Mouse (Mus musculus) lung, postnatal 0 days (tissue): ENCODE measurements around the gene Coro2a. TPM values are rescaled to one million over a fixed set of nuclear protein-coding genes. Genes with fewer than 3 reads are reported as not detected.
A peak's percentile ranks its signal among the peaks of the same experiment; 100 is the strongest.

ENCODE experiments used
- ATAC-seq: fragments of 200-750 bp; cut with Nextera tagmentation; 2 replicates; pipeline ENCODE4 v1.8.0; 2017; ENCODE audit warnings: moderate library complexity
- DNase-seq: peaks from one replicate; pipeline ENCODE4 v3.0.0-alpha.2; 2016; ENCODE audit warnings: low spot score
- H3K27ac ChIP-seq: fragments of 300-500 bp; sonication (generic); 2 replicates; pipeline ENCODE4 v1.5.1; 2014; ENCODE audit warnings: antibody characterized with exemption, mild to moderate bottlenecking, low read length, mixed read lengths
- H3K27me3 ChIP-seq: fragments of 300-500 bp; sonication (generic); replicated peaks from 2 replicates; pipeline ENCODE4 v1.6.1; 2014; ENCODE audit warnings: low read length, mixed read lengths; ENCODE audit not compliant: insufficient read depth
- H3K36me3 ChIP-seq: fragments of 300-500 bp; sonication (generic); 2 replicates; pipeline ENCODE4 v1.6.1; 2014; ENCODE audit warnings: low read length, mixed read lengths; ENCODE audit not compliant: insufficient read depth
- H3K4me1 ChIP-seq: fragments of 300-500 bp; sonication (generic); 2 replicates; pipeline ENCODE4 v1.6.1; 2014; ENCODE audit warnings: antibody characterized with exemption, low read depth, low read length, mixed read lengths; ENCODE audit not compliant: insufficient read depth
- H3K4me2 ChIP-seq: fragments of 300-500 bp; sonication (generic); replicated peaks from 2 replicates; pipeline ENCODE4 v1.6.1; 2014; ENCODE audit warnings: low read depth, mild to moderate bottlenecking, low read length, moderate library complexity, mixed read lengths
- H3K4me3 ChIP-seq: fragments of 300-500 bp; sonication (generic); 2 replicates; pipeline ENCODE4 v1.5.1; 2014; ENCODE audit warnings: low read depth, low read length
- H3K9ac ChIP-seq: fragments of 300-500 bp; sonication (generic); replicated peaks from 2 replicates; pipeline ENCODE4 v1.6.1; 2014; ENCODE audit warnings: low read depth, mild to moderate bottlenecking
- H3K9me3 ChIP-seq: fragments of 300-500 bp; sonication (generic); 2 replicates; pipeline ENCODE4 v1.6.1; 2016; ENCODE audit warnings: low read length, mixed read lengths
- CTCF ChIP-seq: IDR thresholded peaks from 2 replicates; pipeline ENCODE4 v1.5.1; 2016; ENCODE audit warnings: antibody characterized with exemption, mild to moderate bottlenecking
- EP300 ChIP-seq: IDR thresholded peaks from 2 replicates; pipeline ENCODE4 v1.6.1; 2016; ENCODE audit warnings: antibody characterized with exemption, mild to moderate bottlenecking, control low read depth
- WGBS: fragments of 180-500 bp; shearing (Covaris S2); extraction: QIAGEN DNeasy Blood & Tissue Kit; methylation state at CpG from one replicate; pipeline ENCODE4 v1.1.7; 2014; 5-methylcytosine and 5-hydroxymethylcytosine counted together
- polyA plus RNA-seq: library from polyadenylated mRNA; unstranded; fragments of >200 nt; fragmentation: Nextera tagmentation; extraction: Ambion mirVana; gene quantifications from 2 replicates; pipeline ENCODE4 v1.2.1, GENCODE M21; 2015

Coro2a gene
- polyA plus RNA-seq, 1 experiment from 2014 or later: 2.3 TPM

DNA sequence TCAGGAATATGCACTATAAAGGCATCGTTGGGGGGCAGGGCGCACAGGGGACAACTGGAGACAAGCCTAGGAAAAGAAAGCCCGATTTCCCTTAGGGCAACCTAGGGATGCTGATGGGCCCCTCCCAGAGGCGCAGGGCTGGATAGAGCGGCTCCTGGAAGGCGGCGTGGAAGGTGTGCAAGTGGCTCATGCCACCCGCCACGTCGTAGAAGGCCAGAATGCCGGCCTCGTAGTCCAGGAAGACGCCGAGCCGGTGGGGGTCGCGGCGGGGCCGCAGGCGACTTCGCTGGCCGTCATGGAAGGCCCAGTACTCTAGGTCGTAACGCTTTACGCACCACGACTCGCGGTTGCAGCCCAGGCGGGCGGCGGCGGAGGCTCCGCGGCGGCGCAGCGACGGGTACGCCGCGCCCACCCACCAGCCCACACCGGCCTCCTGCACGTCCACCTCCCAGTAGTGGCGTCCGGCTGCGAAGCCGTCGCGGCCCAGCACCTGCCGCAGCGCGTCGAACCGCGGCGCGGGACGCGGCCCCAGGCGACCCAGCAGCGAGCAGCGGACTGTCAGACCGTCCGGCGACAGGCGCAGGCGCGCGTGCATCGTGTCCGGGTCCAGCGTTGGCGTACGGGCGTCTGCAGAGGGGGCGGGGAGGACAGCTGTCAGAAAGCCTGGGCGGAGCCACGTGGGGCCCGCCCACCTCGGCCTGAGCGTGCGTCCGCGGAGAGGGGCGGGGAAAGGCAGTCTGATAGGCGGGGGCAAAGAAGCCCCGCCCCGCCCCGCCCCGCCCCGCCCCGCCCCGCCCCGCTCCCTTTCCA is 95.0 kb downstream of the Coro2a start:
- peak overlapping the region; percentile 36; the same call in 1 of the 2 replicates for H3K9ac ChIP-seq
- no peaks in the 10 kb centered on the region; the same call in 1 of the 2 replicates for H3K4me1 ChIP-seq
- under 1% methylated on average over 82 of the region's 94 CpGs for WGBS
- ATAC-seq (peak; percentile 99), DNase-seq (peak; percentile 98)
- H3K36me3 ChIP-seq: peaks cover 5% of the 10 kb centered on the region; the same call in 1 of the 2 replicates
- H3K27ac ChIP-seq: no peak overlapping the region
- peak overlapping the region; percentile 96 for H3K4me2 ChIP-seq
- no peaks in the 10 kb centered on the region for H3K27me3 ChIP-seq
- TF ChIP-seq EP300 (no peak), CTCF (no peak)
- H3K9me3 ChIP-seq: no peaks in the 10 kb centered on the region
- peak overlapping the region; percentile 55 for H3K4me3 ChIP-seq

DNA sequence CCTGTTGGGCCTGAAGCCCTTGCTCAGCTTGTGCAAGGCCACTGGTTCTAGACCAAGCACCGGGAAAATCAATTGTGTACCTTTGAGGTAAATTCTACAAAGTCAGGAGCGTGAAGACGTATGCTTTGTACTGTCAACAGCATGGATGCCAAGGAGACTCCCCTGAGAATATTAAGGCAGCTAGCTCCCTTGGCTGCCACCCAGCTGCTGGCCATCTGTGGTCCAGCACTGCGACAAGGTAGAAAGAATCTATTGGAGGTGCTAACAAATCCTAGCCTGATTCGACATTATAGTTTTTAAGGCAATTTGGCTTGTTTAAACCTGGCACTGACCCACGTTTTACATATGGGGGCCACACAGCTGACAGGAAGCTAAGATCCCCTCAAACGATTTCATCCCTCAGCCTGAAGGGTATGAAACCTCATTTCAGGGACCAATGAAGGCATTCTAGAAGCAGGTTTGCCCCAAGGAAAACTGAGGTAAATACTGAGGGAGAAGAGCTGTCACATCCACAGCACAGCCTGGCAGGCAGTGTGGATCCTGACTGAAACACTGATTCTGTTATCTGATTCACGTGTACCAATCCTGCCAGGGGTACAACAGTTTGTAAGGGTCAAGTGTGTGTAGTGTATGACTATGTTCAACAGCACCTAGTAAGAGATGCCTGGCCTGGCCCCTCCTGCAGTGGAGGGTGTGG is 96.5 kb downstream of the Coro2a start:
- H3K27ac ChIP-seq: no peak overlapping the region
- whole genome bisulfite sequencing: 65% methylated on average over 8 of the region's 8 CpGs
- H3K27me3 ChIP-seq: no peaks in the 10 kb centered on the region
- H3K4me1 ChIP-seq: no peaks in the 10 kb centered on the region; the same call in 1 of the 2 replicates
- no peaks in the 10 kb centered on the region for H3K9me3 ChIP-seq
- H3K4me3 ChIP-seq: no peak overlapping the region
- H3K9ac ChIP-seq: no peak overlapping the region
- no peak for TF ChIP-seq CTCF
- TF ChIP-seq EP300: no peak
- ATAC-seq (no peak), DNase-seq (no peak)
- no peak overlapping the region for H3K4me2 ChIP-seq
- peaks cover 8% of the 10 kb centered on the region for H3K36me3 ChIP-seq

DNA sequence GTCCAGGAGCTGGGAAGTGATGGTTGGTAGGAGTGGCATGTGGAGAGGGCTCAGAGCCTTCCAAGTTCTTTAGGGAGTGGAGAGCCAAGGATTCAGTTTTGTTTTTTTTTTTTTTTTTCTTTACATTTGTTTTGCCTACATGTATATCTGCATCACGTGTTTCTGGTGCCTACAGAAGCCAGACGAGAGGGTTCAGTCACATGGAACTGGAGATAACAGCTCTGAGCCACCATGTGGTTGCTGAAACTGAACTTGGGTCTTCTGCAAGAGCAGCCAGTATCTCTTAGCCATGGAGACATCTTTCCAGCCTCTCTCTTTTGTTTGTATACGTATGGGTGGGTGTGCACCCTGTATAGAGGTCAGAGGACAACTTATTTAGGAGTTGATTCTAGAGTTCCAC is 98.1 kb downstream of the Coro2a start:
- no peaks in the 10 kb centered on the region; the same call in 1 of the 2 replicates for H3K4me1 ChIP-seq
- H3K36me3 ChIP-seq: peaks cover 8% of the 10 kb centered on the region
- WGBS: 60% methylated on average over 3 of the region's 3 CpGs
- TF ChIP-seq EP300 (no peak), CTCF (no peak)
- no peak overlapping the region for H3K27ac ChIP-seq
- ATAC-seq (no peak), DNase-seq (no peak)
- H3K9ac ChIP-seq: no peak overlapping the region
- no peaks in the 10 kb centered on the region for H3K9me3 ChIP-seq
- H3K4me3 ChIP-seq: no peak overlapping the region
- H3K4me2 ChIP-seq: no peak overlapping the region
- H3K27me3 ChIP-seq: no peaks in the 10 kb centered on the region

DNA sequence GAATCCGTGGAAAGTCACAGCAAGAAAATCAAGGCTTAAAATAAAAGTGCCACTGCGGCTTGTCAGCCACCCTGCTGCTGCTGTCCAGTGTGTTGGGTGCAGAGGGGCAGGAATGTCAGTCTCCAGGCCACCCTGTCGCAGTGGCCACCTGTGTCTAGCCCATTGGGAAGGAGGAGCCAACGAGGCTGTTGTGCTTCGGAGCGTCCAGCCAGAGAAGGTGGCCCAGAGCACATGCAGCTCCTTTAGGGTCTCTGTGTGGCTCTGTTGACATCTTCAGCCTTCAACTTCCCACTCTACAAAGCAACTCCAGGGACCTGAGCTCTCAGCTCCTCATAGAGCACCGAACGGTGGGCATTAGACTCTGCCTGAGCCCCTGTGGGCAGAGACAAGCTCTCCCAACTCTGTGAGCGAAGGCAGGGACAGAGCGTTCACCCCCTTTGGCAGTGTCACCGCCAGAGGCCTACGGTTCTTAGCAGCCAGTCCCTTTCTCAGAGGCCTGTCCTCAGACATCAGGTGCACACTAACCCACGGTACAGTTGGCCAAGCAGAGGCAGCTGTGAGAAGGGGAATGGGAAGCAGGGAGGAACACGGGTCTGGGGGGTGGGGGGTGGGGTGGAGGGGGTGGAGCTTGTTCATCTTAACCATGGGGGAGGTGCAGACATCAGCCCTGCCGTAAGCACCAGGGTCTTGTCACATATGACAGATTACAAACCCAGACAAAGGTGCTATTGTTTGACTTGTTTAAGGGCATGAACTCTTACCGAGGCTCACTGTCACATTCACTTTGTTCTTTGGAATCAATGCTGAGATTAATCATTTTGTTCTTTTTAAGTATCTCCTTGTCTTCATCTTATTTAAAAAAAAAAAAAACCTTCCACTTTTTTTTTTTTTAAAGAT is 99.1 kb downstream of the Coro2a start:
- ATAC-seq (no peak), DNase-seq (no peak)
- no peak overlapping the region for H3K9ac ChIP-seq
- H3K9me3 ChIP-seq: no peaks in the 10 kb centered on the region
- TF ChIP-seq EP300 (no peak), CTCF (no peak)
- H3K4me2 ChIP-seq: no peak overlapping the region
- no peaks in the 10 kb centered on the region for H3K27me3 ChIP-seq
- peaks cover 8% of the 10 kb centered on the region for H3K36me3 ChIP-seq
- no peak overlapping the region for H3K27ac ChIP-seq
- H3K4me3 ChIP-seq: no peak overlapping the region
- 69% methylated on average over 16 of the region's 16 CpGs for WGBS
- no peaks in the 10 kb centered on the region; the same call in 1 of the 2 replicates for H3K4me1 ChIP-seq

DNA sequence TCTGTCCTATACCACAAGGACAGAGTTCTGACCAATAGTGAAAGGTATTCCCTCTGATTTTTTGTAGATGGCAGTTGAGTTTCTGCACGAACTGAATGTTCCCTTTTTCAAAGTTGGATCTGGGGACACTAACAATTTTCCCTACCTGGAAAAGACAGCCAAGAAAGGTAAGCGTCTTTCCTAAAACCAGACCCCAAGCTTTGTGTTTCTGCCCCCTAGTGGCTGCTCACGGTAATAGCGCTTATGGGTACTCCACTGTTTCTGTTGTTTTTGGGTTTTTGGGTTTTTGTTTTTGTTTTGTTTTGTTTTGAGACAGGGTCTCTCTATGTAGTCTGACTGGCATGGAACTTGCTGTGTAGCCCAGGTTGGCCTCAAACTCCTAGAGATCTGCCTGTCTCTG is 103.0 kb downstream of the Coro2a start:
- TF ChIP-seq EP300 (no peak), CTCF (peak; percentile 82)
- Histone ChIP-seq H3K9ac (no peak overlapping the region), H3K36me3 (peaks cover 4% of the 10 kb centered on the region), H3K4me2 (no peak overlapping the region), H3K9me3 (no peaks in the 10 kb centered on the region), H3K27ac (no peak overlapping the region), H3K4me3 (no peak overlapping the region), H3K27me3 (no peaks in the 10 kb centered on the region), H3K4me1 (no peaks in the 10 kb centered on the region)
- ATAC-seq (no peak), DNase-seq (peak; percentile 51)
- 9% methylated on average over 4 of the region's 4 CpGs for WGBS

DNA sequence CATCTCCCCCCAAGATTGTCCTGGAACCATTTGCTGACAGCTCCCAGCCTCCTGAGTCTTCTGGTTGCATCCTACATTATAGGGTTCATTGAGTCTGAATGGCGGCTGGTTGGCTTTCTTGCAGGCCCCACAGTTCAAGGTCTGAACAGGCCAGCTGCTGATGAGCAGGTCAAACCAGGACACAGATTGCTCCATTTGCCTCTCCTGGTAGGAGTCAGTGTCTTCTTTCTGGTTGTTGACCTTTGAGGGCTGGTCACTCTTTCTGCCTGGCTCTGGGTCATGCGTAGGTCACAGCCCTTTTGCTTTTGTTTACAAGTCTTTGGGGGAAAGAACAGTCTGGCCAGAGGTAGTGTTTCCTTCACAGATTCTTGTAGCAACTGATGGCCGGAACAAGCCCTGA is 103.5 kb downstream of the Coro2a start:
- H3K27me3 ChIP-seq: no peaks in the 10 kb centered on the region
- ATAC-seq: no peak
- H3K4me2 ChIP-seq: no peak overlapping the region
- no peak overlapping the region for H3K27ac ChIP-seq
- DNase-seq: no peak
- no peak overlapping the region for H3K4me3 ChIP-seq
- TF ChIP-seq EP300: no peak
- TF ChIP-seq CTCF: no peak
- H3K4me1 ChIP-seq: no peaks in the 10 kb centered on the region
- no peak overlapping the region for H3K9ac ChIP-seq
- H3K36me3 ChIP-seq: peaks cover 3% of the 10 kb centered on the region
- H3K9me3 ChIP-seq: no peaks in the 10 kb centered on the region
- WGBS: 68% methylated on average over 3 of the region's 3 CpGs
